Mouse (Mus musculus) limb, embryonic 13.5 days (tissue): ENCODE results near the gene Rora. TPM values are rescaled to one million over a fixed set of nuclear protein-coding genes. Genes with fewer than 3 reads are reported as not detected.
A peak's percentile ranks its signal among the peaks of the same experiment; 100 is the strongest.

Experiments used
- ATAC-seq: fragments of 200-750 bp; cut with Nextera tagmentation; 2 replicates; pipeline ENCODE4 v1.8.0; 2017; ENCODE audit warnings: low read depth, moderate number of reproducible peaks, moderate TSS enrichment; ENCODE audit not compliant: low FRiP score
- H3K27ac ChIP-seq: fragments of 300-500 bp; sonication (generic); 2 replicates; pipeline ENCODE4 v1.5.1; 2015; ENCODE audit warnings: inconsistent platforms, mild to moderate bottlenecking, moderate library complexity
- H3K27me3 ChIP-seq: fragments of 300-500 bp; sonication (generic); 2 replicates; pipeline ENCODE4 v1.6.1; 2015; ENCODE audit warnings: mild to moderate bottlenecking, inconsistent platforms
- H3K36me3 ChIP-seq: fragments of 300-500 bp; sonication (generic); 2 replicates; pipeline ENCODE4 v1.6.1; 2015; ENCODE audit warnings: inconsistent platforms, mild to moderate bottlenecking, moderate library complexity
- H3K4me1 ChIP-seq: fragments of 300-500 bp; sonication (generic); 2 replicates; pipeline ENCODE4 v1.6.1; 2015; ENCODE audit warnings: inconsistent platforms
- H3K4me2 ChIP-seq: fragments of 300-500 bp; sonication (generic); replicated peaks from 2 replicates; pipeline ENCODE4 v1.6.1; 2015; ENCODE audit warnings: inconsistent platforms, mild to moderate bottlenecking, moderate library complexity
- H3K4me3 ChIP-seq: fragments of 300-500 bp; sonication (generic); 2 replicates; pipeline ENCODE4 v1.5.1; 2015; ENCODE audit warnings: moderate library complexity, mild to moderate bottlenecking, inconsistent platforms
- H3K9ac ChIP-seq: fragments of 300-500 bp; sonication (generic); 2 replicates; pipeline ENCODE4 v1.6.1; 2015; ENCODE audit warnings: mild to moderate bottlenecking, inconsistent platforms
- H3K9me3 ChIP-seq: fragments of 300-500 bp; sonication (generic); 2 replicates; pipeline ENCODE4 v1.6.1; 2016; ENCODE audit warnings: inconsistent platforms
- WGBS: fragments of 180-500 bp; shearing (Covaris S2); methylation state at CpG from one replicate; pipeline ENCODE4 v1.1.7; 2015; 5-methylcytosine and 5-hydroxymethylcytosine counted together
- polyA plus RNA-seq: library from polyadenylated mRNA; unstranded; fragments of >200 nt; fragmentation: Nextera tagmentation; extraction: Ambion mirVana; gene quantifications from 2 replicates; pipeline ENCODE4 v1.2.1, GENCODE M21; 2015

Rora gene
- polyA plus RNA-seq, 1 experiment from 2014 or later = 9.6 TPM

- Histone ChIP-seq H3K36me3 (no peaks in the 10 kb centered on the region), H3K4me2 (no peak overlapping the region), H3K9ac (no peak overlapping the region), H3K27ac (no peak overlapping the region), H3K4me3 (no peak overlapping the region), H3K9me3 (no peaks in the 10 kb centered on the region), H3K27me3 (no peaks in the 10 kb centered on the region), H3K4me1 (peaks cover 18% of the 10 kb centered on the region)
- WGBS = 73% methylated on average over 4 of the region's 4 CpGs
- no peak for ATAC-seq
Measured at GRCm38 (mm10) chr9:68829903-68830302, 176.3 kb downstream of the Rora start.

- Histone ChIP-seq H3K27me3 (peaks cover 3% of the 10 kb centered on the region; the same call in 1 of the 2 replicates), H3K9me3 (no peaks in the 10 kb centered on the region), H3K27ac (no peak overlapping the region), H3K4me2 (no peak overlapping the region), H3K4me1 (peaks cover 18% of the 10 kb centered on the region), H3K4me3 (no peak overlapping the region), H3K36me3 (no peaks in the 10 kb centered on the region), H3K9ac (no peak overlapping the region)
- whole genome bisulfite sequencing = 47% methylated on average over 6 of the region's 6 CpGs
- no peak for ATAC-seq
Measured at GRCm38 (mm10) chr9:68833323-68833722, 179.7 kb downstream of the Rora start.

GRCm38 (mm10) chr9:68835037-68835649, 181.6 kb downstream of the Rora start:
- ATAC-seq = no peak
- WGBS = 19% methylated on average over 7 of the region's 7 CpGs

GRCm38 (mm10) chr9:68842134-68842892, 188.7 kb downstream of the Rora start:
- no peaks in the 10 kb centered on the region for H3K27me3 ChIP-seq
- no peak overlapping the region for H3K27ac ChIP-seq
- H3K36me3 ChIP-seq = peaks cover 3% of the 10 kb centered on the region; the same call in 1 of the 2 replicates
- 63% methylated on average over 16 of the region's 16 CpGs for WGBS
- H3K4me1 ChIP-seq = no peaks in the 10 kb centered on the region; the same call in 1 of the 2 replicates
- no peak overlapping the region for H3K9ac ChIP-seq
- no peak for ATAC-seq
- H3K4me3 ChIP-seq = no peak overlapping the region
- H3K4me2 ChIP-seq = no peak overlapping the region
- no peaks in the 10 kb centered on the region for H3K9me3 ChIP-seq

More at GRCm38 (mm10) chr9:68835037-68835649, 181.6 kb downstream of the Rora start:
- H3K9ac ChIP-seq = no peak overlapping the region
- peaks cover 18% of the 10 kb centered on the region for H3K4me1 ChIP-seq
- no peaks in the 10 kb centered on the region for H3K36me3 ChIP-seq
- no peaks in the 10 kb centered on the region for H3K9me3 ChIP-seq
- H3K4me3 ChIP-seq = no peak overlapping the region
- peaks cover 3% of the 10 kb centered on the region; the same call in 1 of the 2 replicates for H3K27me3 ChIP-seq
- no peak overlapping the region for H3K4me2 ChIP-seq
- H3K27ac ChIP-seq = no peak overlapping the region

GRCm38 (mm10) chr9:68845556-68845955, 192.0 kb downstream of the Rora start:
- H3K4me2 ChIP-seq = no peak overlapping the region
- H3K4me1 ChIP-seq = peaks cover 14% of the 10 kb centered on the region
- H3K27ac ChIP-seq = no peak overlapping the region
- 63% methylated on average over 2 of the region's 2 CpGs for WGBS
- H3K27me3 ChIP-seq = no peaks in the 10 kb centered on the region
- no peak overlapping the region for H3K9ac ChIP-seq
- no peak overlapping the region for H3K4me3 ChIP-seq
- no peak for ATAC-seq
- H3K36me3 ChIP-seq = peaks cover 3% of the 10 kb centered on the region; the same call in 1 of the 2 replicates
- H3K9me3 ChIP-seq = no peaks in the 10 kb centered on the region

- Histone ChIP-seq H3K9ac (no peak overlapping the region), H3K36me3 (no peaks in the 10 kb centered on the region), H3K4me3 (no peak overlapping the region), H3K27ac (no peak overlapping the region), H3K27me3 (no peaks in the 10 kb centered on the region), H3K4me1 (peaks cover 19% of the 10 kb centered on the region), H3K4me2 (no peak overlapping the region), H3K9me3 (no peaks in the 10 kb centered on the region)
- no peak for ATAC-seq
- WGBS = 19% methylated on average over 5 of the region's 5 CpGs
Measured at GRCm38 (mm10) chr9:68850321-68850720, 196.7 kb downstream of the Rora start.

GRCm38 (mm10) chr9:68852201-68852600, 198.6 kb downstream of the Rora start:
- H3K4me3 ChIP-seq = no peak overlapping the region
- ATAC-seq = no peak

GRCm38 (mm10) chr9:68852934-68853333, 199.3 kb downstream of the Rora start:
- H3K4me3 ChIP-seq = no peak overlapping the region
- no peaks in the 10 kb centered on the region for H3K27me3 ChIP-seq
- H3K27ac ChIP-seq = no peak overlapping the region
- no peak overlapping the region for H3K4me2 ChIP-seq
- no peaks in the 10 kb centered on the region for H3K36me3 ChIP-seq
- H3K9ac ChIP-seq = no peak overlapping the region
- no peak for ATAC-seq
- 90% methylated on average over 2 of the region's 2 CpGs for WGBS
- peaks cover 21% of the 10 kb centered on the region for H3K4me1 ChIP-seq
- no peaks in the 10 kb centered on the region for H3K9me3 ChIP-seq

More at GRCm38 (mm10) chr9:68852201-68852600, 198.6 kb downstream of the Rora start:
- whole genome bisulfite sequencing = 82% methylated on average over 4 of the region's 4 CpGs
- Histone ChIP-seq H3K27me3 (no peaks in the 10 kb centered on the region), H3K9me3 (no peaks in the 10 kb centered on the region), H3K36me3 (no peaks in the 10 kb centered on the region), H3K4me2 (no peak overlapping the region), H3K9ac (no peak overlapping the region), H3K27ac (no peak overlapping the region), H3K4me1 (peaks cover 19% of the 10 kb centered on the region)

- peaks cover 6% of the 10 kb centered on the region for H3K36me3 ChIP-seq
- H3K4me1 ChIP-seq = peaks cover 4% of the 10 kb centered on the region
- H3K27me3 ChIP-seq = no peaks in the 10 kb centered on the region
- peaks cover 16% of the 10 kb centered on the region for H3K9me3 ChIP-seq
- no peak overlapping the region for H3K4me3 ChIP-seq
- no peak overlapping the region for H3K27ac ChIP-seq
- no peak for ATAC-seq
- H3K9ac ChIP-seq = no peak overlapping the region
- H3K4me2 ChIP-seq = no peak overlapping the region
- 74% methylated on average over 2 of the region's 2 CpGs for WGBS
Measured at GRCm38 (mm10) chr9:68859500-68859899, 205.9 kb downstream of the Rora start.

GRCm38 (mm10) chr9:68866317-68866716, 212.7 kb downstream of the Rora start:
- H3K4me2 ChIP-seq = no peak overlapping the region
- H3K9ac ChIP-seq = no peak overlapping the region
- no peak overlapping the region for H3K27ac ChIP-seq
- no peak for ATAC-seq
- no peak overlapping the region for H3K4me3 ChIP-seq
- peaks cover 6% of the 10 kb centered on the region for H3K36me3 ChIP-seq
- H3K4me1 ChIP-seq = no peaks in the 10 kb centered on the region
- H3K27me3 ChIP-seq = peaks cover 7% of the 10 kb centered on the region; the same call in 1 of the 2 replicates
- WGBS = 82% methylated on average over 4 of the region's 4 CpGs
- peaks cover 16% of the 10 kb centered on the region for H3K9me3 ChIP-seq

- WGBS = 77% methylated on average over 4 of the region's 4 CpGs
Measured at GRCm38 (mm10) chr9:68873838-68874237, 220.3 kb downstream of the Rora start.

GRCm38 (mm10) chr9:68874544-68874943, 221.0 kb downstream of the Rora start:
- WGBS = 35% methylated on average over 2 of the region's 2 CpGs
- Histone ChIP-seq H3K36me3 (no peaks in the 10 kb centered on the region), H3K4me3 (no peak overlapping the region), H3K9me3 (no peaks in the 10 kb centered on the region), H3K9ac (no peak overlapping the region), H3K4me1 (peaks cover 25% of the 10 kb centered on the region), H3K27ac (no peak overlapping the region), H3K4me2 (peak overlapping the region; percentile 25; the same call in 1 of the 2 replicates), H3K27me3 (peaks cover 6% of the 10 kb centered on the region)
- peak; percentile 66; the same call in 1 of the 2 replicates for ATAC-seq

More at GRCm38 (mm10) chr9:68873838-68874237, 220.3 kb downstream of the Rora start:
- Histone ChIP-seq H3K4me3 (no peak overlapping the region), H3K9me3 (no peaks in the 10 kb centered on the region), H3K9ac (no peak overlapping the region), H3K4me1 (peaks cover 21% of the 10 kb centered on the region), H3K27ac (no peak overlapping the region), H3K36me3 (no peaks in the 10 kb centered on the region), H3K27me3 (peaks cover 6% of the 10 kb centered on the region), H3K4me2 (no peak overlapping the region)
- ATAC-seq = no peak
